Mouse (Mus musculus) lung, adult 2 months (tissue): ENCODE results near the gene Rnf115.

Experiments used
- CTCF ChIP-seq: fragments of 200-500 bp; IDR thresholded peaks from 2 replicates; pipeline ENCODE4 v1.5.1; 2011; ENCODE audit warnings: mild to moderate bottlenecking, low read length, control low read depth; ENCODE audit not compliant: insufficient read depth
- POLR2A ChIP-seq: fragments of 200-500 bp; IDR thresholded peaks from 2 replicates; pipeline ENCODE4 v1.6.1; 2011; ENCODE audit warnings: low read depth, mild to moderate bottlenecking, control low read depth, low read length, borderline replicate concordance; ENCODE audit errors: extremely low read depth

DNA sequence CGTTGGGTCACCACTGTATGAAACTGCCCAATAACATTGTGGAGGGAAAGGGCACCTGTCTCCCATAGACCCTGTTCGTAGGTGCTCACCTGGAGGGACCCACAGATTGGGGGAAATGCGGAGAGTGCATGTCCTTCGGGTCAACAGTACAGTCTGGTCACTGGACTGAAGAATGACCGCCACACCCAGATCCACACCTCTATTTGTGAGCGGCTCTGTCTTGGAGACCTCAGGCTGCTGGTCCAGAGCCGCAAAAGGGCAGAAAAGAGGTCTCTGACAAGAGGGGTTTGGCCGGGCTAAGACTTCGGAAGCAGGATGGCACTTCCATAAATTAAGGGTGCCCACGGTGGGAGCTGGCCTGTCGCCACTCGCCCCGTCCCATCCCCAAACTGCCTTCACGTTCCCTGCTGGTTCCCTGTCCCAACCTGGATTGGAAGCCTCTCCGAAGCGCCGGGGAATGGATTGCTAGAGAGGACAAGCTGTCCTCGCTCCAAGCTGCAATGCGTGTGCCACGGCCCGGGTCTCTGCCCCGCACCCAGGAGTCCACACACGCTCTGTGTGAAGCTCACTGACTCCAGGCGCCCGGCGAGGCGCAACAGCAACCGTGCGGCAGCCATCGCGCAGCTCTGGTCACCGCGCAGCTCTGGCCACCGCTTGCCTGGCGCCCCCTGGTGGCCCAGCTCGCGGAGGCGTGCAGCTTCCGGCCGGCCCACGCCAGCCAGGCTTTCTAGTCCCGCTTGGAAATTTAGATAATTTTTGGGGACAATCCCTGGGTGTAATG is 19.4 kb upstream of the Rnf115 start, which contains the start of gene Nudt17:
- TF ChIP-seq POLR2A (no peak), CTCF (peak; percentile 53)
